Mouse (Mus musculus): ENCODE results near the gene Acot7. TPM values are rescaled to one million over a fixed set of nuclear protein-coding genes. Genes with fewer than 3 reads are reported as not detected.
"Not testable (repeated sequence)": the region's sequence is repeated elsewhere in the genome, so short reads cannot be mapped to it uniquely, and the experiment has no call there.

Gene Acot7
- polyA plus RNA-seq, 1 experiment: 244 TPM

DNA sequence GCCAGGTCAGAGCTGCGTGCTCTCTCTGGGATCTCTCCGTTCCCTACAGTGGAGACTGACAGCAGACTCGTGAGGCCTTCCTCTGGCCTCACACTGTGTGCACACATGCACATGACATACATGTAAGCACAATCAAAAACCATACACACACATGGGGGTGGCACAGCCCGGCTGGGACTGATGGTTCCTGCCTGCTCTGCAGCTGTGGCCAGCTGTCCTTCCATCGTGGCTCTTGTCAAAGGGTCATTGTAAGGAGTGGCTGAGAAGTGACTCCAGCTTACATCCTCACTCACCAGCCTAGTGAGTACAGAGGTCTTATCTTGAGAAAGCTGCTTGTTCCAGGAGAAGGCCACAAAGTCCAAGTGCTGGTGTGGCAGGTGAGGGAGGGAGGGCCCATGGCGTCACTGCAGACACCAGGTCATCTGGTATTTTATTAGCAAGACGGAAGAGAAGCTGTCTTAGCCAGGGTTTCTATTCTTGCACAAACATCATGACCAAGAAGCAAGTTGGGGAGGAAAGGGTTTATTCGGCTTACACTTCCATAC lies 37.0 kb downstream of the Acot7 start:
- DNase-seq (ENCODE audit: low read depth): no peak
- TF ChIP-seq CTCF (IDR thresholded peaks at IDR 0.05; ENCODE audit: borderline replicate concordance, extremely low read depth, insufficient read depth, insufficient read length) (no peak), POLR2A (IDR thresholded peaks at IDR 0.05; ENCODE audit: borderline replicate concordance, extremely low read depth, insufficient read depth, insufficient read length, poor library complexity, severe bottlenecking) (no peak)

DNA sequence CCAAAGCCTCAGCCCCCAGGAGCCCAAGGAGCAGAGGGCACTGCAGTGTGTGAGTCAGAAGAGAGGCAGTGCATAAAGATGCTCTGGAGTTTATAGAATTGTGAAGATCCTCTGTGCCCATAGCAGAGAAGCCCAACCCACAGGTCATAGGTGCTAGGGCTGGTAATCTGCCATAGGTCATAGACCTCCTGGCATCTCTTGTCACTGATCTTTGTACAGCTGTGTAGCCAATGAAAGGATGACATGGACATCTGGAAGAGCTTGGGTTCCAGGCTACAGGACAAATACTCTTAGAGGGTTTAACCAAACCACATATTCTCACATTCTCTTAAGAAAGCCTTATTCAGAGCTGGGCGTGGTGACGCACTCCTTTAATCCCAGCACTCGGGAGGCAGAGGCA lies 41.7 kb downstream of the Acot7 start:
- TF ChIP-seq CTCF (IDR thresholded peaks at IDR 0.05; ENCODE audit: borderline replicate concordance, extremely low read depth, insufficient read depth, insufficient read length) (no peak), POLR2A (IDR thresholded peaks at IDR 0.05; ENCODE audit: borderline replicate concordance, extremely low read depth, insufficient read depth, insufficient read length, poor library complexity, severe bottlenecking) (no peak)
- DNase-seq (ENCODE audit: low read depth): no peak

DNA sequence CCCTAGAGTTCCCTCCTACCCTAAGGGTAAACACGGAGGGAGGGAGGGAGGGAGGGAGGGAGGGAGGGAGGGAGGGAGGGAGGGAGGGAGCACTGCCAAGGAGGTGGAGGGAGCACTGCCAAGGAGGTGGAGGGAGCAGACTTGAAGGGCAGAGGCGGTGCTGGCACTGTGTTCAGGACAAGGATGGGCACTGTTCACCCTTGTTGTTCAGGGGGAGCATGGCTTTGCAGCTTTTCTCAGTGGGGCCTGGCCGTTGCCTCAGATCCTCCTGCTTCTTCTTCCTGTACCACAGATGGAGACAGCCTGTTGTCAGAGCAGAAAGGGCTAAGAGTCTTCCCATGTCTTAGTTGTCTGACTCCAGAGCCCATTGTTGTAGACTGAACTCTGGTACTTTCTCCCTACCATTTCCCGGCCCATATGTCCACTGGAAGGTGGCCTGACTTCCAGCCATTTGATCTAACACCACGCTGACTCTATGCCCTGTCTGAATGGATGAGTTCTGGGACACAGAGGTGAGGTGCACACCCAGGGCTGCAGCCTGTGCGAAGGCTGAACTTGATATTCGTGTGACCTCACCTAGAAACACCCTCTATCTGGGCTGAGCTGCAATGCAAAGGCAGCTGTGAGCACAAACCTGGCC lies 43.0 kb downstream of the Acot7 start:
- peak; percentile 57 for DNase-seq (ENCODE audit: low read depth)

DNA sequence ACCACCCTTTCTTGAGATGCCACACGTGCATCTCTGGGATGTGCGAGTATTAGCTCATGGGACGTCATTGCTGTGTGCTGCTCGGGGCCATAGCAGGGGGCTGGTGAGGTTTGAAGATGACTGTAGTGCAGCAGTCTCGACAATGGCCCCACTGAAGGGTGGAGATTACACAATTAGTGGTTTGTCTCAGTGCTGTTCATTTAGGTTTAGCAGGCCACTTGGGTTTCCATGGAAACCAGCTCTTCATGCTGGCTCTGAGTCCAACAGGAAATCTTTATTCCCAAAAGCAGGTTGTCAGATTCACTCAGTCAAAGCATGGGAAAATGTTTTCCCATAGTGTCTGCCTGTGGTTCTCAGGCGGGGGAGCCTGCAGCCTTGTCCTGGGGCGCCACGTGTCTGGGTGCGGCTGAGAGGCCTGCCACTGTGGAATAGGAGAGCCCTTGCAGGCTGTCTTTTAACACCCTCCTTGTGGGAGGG lies 43.5 kb downstream of the Acot7 start:
- no peak for TF ChIP-seq POLR2A (IDR thresholded peaks at IDR 0.05; ENCODE audit: borderline replicate concordance, extremely low read depth, insufficient read depth, insufficient read length, poor library complexity, severe bottlenecking)
- no peak for TF ChIP-seq CTCF (IDR thresholded peaks at IDR 0.05; ENCODE audit: borderline replicate concordance, extremely low read depth, insufficient read depth, insufficient read length)
- DNase-seq (ENCODE audit: low read depth): peak; percentile 92

More for the DNA sequence above, 43.0 kb downstream of the Acot7 start:
- TF ChIP-seq POLR2A (IDR thresholded peaks at IDR 0.05; ENCODE audit: borderline replicate concordance, extremely low read depth, insufficient read depth, insufficient read length, poor library complexity, severe bottlenecking) (no peak), CTCF (IDR thresholded peaks at IDR 0.05; ENCODE audit: borderline replicate concordance, extremely low read depth, insufficient read depth, insufficient read length) (no peak)

DNA sequence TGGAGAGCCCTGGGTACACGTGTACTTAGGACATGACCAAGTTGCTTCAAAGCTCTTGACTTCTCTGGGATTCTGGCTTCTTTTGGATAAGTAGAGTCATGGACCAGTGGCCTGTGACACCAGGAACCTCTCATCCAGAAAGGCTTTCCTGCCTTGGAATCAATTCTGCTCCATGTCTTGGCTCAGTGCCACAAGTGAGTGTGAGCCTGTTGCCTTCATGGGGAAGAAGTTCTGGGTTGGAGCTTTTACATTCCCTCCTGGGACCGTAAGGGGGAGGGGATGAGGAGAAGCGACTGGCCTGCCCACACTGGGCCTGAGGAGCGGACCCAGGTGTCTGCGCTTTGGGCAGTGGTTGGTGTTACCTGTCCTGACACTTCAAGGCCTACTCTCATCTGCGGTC lies 44.2 kb downstream of the Acot7 start:
- TF ChIP-seq CTCF (IDR thresholded peaks at IDR 0.05; ENCODE audit: borderline replicate concordance, extremely low read depth, insufficient read depth, insufficient read length) (no peak), POLR2A (IDR thresholded peaks at IDR 0.05; ENCODE audit: borderline replicate concordance, extremely low read depth, insufficient read depth, insufficient read length, poor library complexity, severe bottlenecking) (no peak)
- DNase-seq (ENCODE audit: low read depth): peak; percentile 28

DNA sequence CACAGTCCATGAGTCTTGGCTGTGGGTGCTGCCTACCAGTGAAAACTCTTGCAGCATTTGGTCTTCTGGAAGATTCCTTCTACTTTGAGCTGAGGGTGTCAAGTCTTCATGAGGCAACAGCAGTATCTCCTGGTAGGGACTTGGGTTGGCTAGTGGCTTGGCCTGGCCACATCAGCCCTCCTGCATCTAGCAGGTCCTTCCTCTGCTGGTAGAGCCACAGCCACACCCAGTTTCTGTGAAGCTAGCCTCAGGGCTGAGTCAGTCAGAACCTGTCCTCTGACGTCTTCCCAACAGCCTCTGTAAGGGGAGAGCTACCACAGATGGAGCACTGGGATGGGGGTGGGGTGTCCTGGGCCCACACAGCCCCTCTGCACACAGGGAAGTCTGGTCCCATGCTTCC lies 44.6 kb downstream of the Acot7 start:
- no peak for DNase-seq (ENCODE audit: low read depth)
- TF ChIP-seq POLR2A (IDR thresholded peaks at IDR 0.05; ENCODE audit: borderline replicate concordance, extremely low read depth, insufficient read depth, insufficient read length, poor library complexity, severe bottlenecking): no peak
- no peak for TF ChIP-seq CTCF (IDR thresholded peaks at IDR 0.05; ENCODE audit: borderline replicate concordance, extremely low read depth, insufficient read depth, insufficient read length)

DNA sequence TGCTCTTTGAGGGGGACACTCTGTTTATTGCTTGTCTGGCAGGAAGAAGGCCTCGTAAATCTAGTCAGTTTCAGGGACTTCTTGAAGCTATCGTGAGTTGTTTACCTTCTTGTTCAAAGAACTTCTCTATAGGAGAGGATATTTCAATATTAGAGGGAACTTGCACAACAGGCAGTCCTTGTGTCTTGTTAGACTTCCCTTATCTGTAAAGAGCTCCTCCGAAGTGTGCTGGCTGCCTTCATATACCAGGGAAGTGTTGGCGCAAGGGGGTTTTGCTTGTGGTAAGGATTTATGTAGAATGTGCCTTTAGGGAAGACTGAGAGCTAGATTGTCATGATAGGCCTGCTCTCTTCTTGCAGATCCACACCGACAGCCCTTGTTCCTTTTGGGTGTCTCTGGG lies 46.2 kb downstream of the Acot7 start:
- no peak for DNase-seq (ENCODE audit: low read depth)
- no peak for TF ChIP-seq POLR2A (IDR thresholded peaks at IDR 0.05; ENCODE audit: borderline replicate concordance, extremely low read depth, insufficient read depth, insufficient read length, poor library complexity, severe bottlenecking)

DNA sequence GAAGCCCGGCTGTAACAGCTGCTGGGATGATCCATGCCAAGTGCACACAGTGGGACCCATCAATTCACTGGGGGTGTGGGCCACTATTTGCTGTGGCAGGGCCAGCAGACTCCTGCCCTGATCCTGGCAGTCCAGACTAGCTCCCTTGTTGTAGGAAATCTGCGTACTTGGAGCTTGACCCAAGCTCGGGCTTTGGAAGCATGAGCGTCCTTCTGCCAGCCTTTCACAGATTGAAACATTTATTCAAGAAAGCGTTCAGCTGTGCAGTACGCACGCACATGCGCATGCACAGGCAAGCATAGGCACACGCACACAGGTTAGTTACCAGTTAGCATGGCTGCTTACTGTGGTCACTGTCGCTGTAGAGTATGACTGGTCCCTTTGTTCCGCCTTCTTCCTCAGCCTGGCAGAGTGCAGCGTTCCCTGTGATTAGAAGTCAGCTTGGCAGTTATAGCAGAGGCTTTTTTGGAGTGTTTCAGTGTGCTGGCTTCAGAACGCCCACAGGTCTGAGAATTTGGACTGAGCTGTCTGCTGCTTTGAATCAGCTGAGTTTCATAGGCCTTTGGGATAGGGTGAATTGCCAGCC lies 49.1 kb downstream of the Acot7 start:
- TF ChIP-seq CTCF (IDR thresholded peaks at IDR 0.05; ENCODE audit: borderline replicate concordance, extremely low read depth, insufficient read depth, insufficient read length) (no peak), POLR2A (IDR thresholded peaks at IDR 0.05; ENCODE audit: borderline replicate concordance, extremely low read depth, insufficient read depth, insufficient read length, poor library complexity, severe bottlenecking) (no peak)
- DNase-seq (ENCODE audit: low read depth): peak; percentile 70

DNA sequence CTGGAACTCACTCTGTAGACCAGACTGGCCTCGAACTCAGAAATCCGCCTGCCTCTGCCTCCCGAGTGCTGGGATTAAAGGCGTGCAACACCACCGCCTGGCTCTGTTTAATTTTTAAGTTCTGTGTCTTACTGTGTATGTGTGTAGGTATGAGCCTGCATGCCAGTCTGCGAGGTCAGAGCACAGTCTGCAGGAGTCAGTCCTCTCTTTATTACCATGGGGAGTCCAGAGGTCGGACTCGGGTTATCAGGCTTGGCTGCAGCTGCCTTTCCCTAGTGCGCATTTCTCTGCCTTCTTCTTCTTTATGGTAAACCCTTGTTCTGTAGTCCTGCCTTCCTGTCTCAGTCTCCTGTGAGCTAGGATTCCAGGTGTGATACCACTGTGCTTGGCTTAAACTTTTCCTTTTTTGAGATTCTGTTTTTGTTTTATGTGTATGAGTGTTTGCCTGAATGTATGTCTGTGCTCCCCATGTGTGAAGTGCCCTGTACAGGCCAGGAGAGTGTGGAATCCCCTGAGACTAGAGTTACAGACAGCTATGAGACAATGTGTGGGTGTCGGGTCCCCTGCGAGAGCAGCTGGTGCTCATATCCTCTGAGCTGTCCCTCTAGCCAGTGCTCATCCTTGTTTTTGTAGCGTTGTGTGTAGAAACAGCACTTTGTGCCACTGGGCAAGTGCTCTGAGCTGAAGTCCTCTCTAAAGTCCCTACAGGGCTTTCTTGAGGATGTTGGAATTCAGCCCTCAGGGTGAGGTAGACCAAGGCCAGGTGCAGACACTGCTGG lies 50.0 kb downstream of the Acot7 start:
- TF ChIP-seq CTCF (IDR thresholded peaks at IDR 0.05; ENCODE audit: borderline replicate concordance, extremely low read depth, insufficient read depth, insufficient read length) (no peak), POLR2A (IDR thresholded peaks at IDR 0.05; ENCODE audit: borderline replicate concordance, extremely low read depth, insufficient read depth, insufficient read length, poor library complexity, severe bottlenecking) (no peak)
- no peak for DNase-seq (ENCODE audit: low read depth)

DNA sequence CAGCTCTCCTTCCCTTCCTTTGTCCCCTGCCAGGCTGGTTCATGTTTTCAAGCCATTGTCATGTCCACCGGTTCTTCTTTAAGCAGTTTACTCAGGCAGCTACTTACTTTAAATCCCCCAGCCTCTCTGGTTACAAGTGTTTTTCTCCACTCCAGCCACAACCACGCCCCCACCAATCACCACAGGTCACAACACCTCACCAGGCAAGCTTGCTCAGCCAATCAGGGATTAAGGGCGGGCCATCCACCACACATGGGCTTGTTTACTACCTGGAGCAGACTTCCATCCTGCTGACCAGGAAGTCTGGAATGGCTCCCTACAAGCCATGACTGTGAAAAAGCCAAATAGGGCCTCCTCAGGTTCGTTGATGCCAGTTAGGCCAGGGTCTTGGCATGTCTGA lies 52.4 kb downstream of the Acot7 start:
- DNase-seq (ENCODE audit: low read depth): not testable (repeated sequence)

DNA sequence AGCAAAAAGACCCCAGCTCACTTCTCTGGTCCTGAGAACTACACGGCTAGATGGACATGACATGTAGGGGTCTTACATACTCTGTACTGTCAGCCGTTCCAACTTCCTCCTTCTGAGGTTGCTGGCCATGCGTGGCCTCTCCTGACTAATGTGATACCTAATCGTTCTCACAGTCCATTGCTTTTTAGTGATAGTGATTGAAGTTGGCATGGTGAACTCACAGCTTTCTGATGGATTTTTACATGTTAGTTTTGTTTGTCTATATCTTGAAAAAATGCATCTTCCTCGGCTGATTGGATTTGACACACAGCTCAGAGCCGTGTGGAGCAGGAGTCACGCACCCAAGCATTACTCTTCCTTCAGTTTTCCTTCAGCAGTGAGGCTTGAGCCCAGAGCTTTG lies 53.4 kb downstream of the Acot7 start:
- DNase-seq (ENCODE audit: low read depth): no peak
- TF ChIP-seq POLR2A (IDR thresholded peaks at IDR 0.05; ENCODE audit: borderline replicate concordance, extremely low read depth, insufficient read depth, insufficient read length, poor library complexity, severe bottlenecking) (no peak), CTCF (IDR thresholded peaks at IDR 0.05; ENCODE audit: borderline replicate concordance, extremely low read depth, insufficient read depth, insufficient read length) (no peak)
